Mouse (Mus musculus) embryonic facial prominence, embryonic 14.5 days (tissue): ENCODE results near the gene Ankfn1. TPM values are rescaled to one million over a fixed set of nuclear protein-coding genes. Genes with fewer than 3 reads are reported as not detected.

Experiments used
- ATAC-seq: fragments of 200-750 bp; cut with Nextera tagmentation; 2 replicates; pipeline ENCODE4 v1.8.0; 2017; ENCODE audit warnings: low read depth, moderate number of reproducible peaks, moderate TSS enrichment
- DNase-seq: peaks from one replicate; pipeline ENCODE4 v3.0.0-alpha.2; 2015; ENCODE audit warnings: low spot score
- H3K27ac ChIP-seq: fragments of 300-500 bp; sonication (generic); replicated peaks from 2 replicates; pipeline ENCODE4 v1.5.1; 2014; ENCODE audit warnings: low read depth, mild to moderate bottlenecking, low read length, moderate library complexity
- H3K27me3 ChIP-seq: fragments of 300-500 bp; sonication (generic); replicated peaks from 2 replicates; pipeline ENCODE4 v1.6.1; 2014; ENCODE audit warnings: low read length; ENCODE audit not compliant: control insufficient read depth, insufficient read depth
- H3K36me3 ChIP-seq: fragments of 300-500 bp; sonication (generic); 2 replicates; pipeline ENCODE4 v1.6.1; 2014; ENCODE audit warnings: low read length, mixed read lengths; ENCODE audit not compliant: control insufficient read depth, insufficient read depth
- H3K4me1 ChIP-seq: fragments of 300-500 bp; sonication (generic); 2 replicates; pipeline ENCODE4 v1.6.1; 2014; ENCODE audit warnings: antibody characterized with exemption, low read length; ENCODE audit not compliant: control insufficient read depth, insufficient read depth
- H3K4me2 ChIP-seq: fragments of 300-500 bp; sonication (generic); 2 replicates; pipeline ENCODE4 v1.6.1; 2014; ENCODE audit warnings: low read depth, mild to moderate bottlenecking, low read length, moderate library complexity, mixed read lengths
- H3K4me3 ChIP-seq: fragments of 300-500 bp; sonication (generic); 2 replicates; pipeline ENCODE4 v1.5.1; 2014; ENCODE audit warnings: low read depth, mild to moderate bottlenecking, low read length
- H3K9ac ChIP-seq: fragments of 300-500 bp; sonication (generic); 2 replicates; pipeline ENCODE4 v1.6.1; 2014; ENCODE audit warnings: low read depth, mild to moderate bottlenecking, low read length, moderate library complexity, mixed read lengths
- H3K9me3 ChIP-seq: fragments of 300-500 bp; sonication (generic); 2 replicates; pipeline ENCODE4 v1.6.1; 2016; ENCODE audit warnings: low read length; ENCODE audit not compliant: control insufficient read depth
- WGBS: fragments of 180-500 bp; shearing (Covaris S2); extraction: QIAGEN DNeasy Blood & Tissue Kit; methylation state at CpG from one replicate; pipeline ENCODE4 v1.1.7; 2014; 5-methylcytosine and 5-hydroxymethylcytosine counted together
- polyA plus RNA-seq: library from polyadenylated mRNA; unstranded; fragments of >200 nt; fragmentation: Nextera tagmentation; extraction: Ambion mirVana; gene quantifications from 2 replicates; pipeline ENCODE4 v1.2.1, GENCODE M21; 2014

Gene Ankfn1
- polyA plus RNA-seq, 1 experiment from 2014 or later: 2.0 TPM

DNA sequence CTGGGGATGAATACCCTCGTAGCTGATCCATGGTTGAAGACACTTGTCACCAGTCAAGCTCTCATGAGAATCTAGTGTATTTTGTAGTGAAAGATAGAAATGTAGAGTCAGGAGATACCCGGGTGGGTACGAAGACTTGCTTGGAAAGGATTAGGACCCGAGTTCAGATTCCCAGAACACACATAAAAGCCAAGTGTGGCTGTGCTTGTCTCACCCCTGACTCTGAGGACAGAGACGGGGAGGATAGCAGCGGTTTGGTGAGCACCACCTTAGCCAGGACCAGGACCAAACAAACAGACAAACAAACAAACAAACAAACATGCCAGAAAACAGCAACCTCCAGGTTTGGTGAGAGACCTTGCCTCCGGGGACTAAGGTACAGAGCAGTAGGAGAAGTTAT, 61.1 kb downstream of the Ankfn1 start:
- 86% methylated on average over 7 of the region's 7 CpGs for WGBS
- no peak overlapping the region for H3K27ac ChIP-seq

DNA sequence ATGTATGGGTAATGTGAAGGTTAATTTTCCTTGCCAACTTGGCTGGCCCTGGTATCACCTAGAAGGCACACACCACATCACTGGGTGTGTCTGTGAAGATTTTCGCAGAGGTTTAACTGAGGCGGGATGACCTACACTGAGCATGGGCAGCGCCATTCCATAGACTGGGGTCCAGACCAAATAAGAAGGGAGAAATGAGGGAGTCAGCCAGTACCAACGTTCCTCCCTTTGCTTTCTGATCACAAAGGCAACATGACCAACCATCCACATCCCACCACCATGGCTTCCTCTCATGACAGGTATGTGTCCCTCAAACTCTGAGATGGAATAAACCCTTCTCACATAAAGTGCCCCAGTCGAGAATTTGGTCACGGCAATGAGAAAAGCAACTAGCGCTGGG, 68.9 kb downstream of the Ankfn1 start:
- ATAC-seq (no peak), DNase-seq (no peak)
- Histone ChIP-seq H3K27ac (no peak overlapping the region), H3K4me3 (no peak overlapping the region), H3K9me3 (0 out of 2 replicates have a peak, but pooled peaks cover under 1% of the 10 kb centered on the region), H3K36me3 (no peaks in the 10 kb centered on the region), H3K27me3 (no peaks in the 10 kb centered on the region), H3K9ac (no peak overlapping the region), H3K4me2 (no peak overlapping the region), H3K4me1 (no peaks in the 10 kb centered on the region)
- 95% methylated on average over 7 of the region's 7 CpGs for WGBS

More for the DNA sequence above, 61.1 kb downstream of the Ankfn1 start:
- 0 out of 2 replicates have a peak, but pooled peaks cover 7% of the 10 kb centered on the region for H3K9me3 ChIP-seq
- DNase-seq (no peak), ATAC-seq (no peak)
- no peak overlapping the region for H3K9ac ChIP-seq
- no peaks in the 10 kb centered on the region for H3K4me1 ChIP-seq
- H3K36me3 ChIP-seq: no peaks in the 10 kb centered on the region
- H3K27me3 ChIP-seq: no peaks in the 10 kb centered on the region
- no peak overlapping the region for H3K4me3 ChIP-seq
- no peak overlapping the region for H3K4me2 ChIP-seq

DNA sequence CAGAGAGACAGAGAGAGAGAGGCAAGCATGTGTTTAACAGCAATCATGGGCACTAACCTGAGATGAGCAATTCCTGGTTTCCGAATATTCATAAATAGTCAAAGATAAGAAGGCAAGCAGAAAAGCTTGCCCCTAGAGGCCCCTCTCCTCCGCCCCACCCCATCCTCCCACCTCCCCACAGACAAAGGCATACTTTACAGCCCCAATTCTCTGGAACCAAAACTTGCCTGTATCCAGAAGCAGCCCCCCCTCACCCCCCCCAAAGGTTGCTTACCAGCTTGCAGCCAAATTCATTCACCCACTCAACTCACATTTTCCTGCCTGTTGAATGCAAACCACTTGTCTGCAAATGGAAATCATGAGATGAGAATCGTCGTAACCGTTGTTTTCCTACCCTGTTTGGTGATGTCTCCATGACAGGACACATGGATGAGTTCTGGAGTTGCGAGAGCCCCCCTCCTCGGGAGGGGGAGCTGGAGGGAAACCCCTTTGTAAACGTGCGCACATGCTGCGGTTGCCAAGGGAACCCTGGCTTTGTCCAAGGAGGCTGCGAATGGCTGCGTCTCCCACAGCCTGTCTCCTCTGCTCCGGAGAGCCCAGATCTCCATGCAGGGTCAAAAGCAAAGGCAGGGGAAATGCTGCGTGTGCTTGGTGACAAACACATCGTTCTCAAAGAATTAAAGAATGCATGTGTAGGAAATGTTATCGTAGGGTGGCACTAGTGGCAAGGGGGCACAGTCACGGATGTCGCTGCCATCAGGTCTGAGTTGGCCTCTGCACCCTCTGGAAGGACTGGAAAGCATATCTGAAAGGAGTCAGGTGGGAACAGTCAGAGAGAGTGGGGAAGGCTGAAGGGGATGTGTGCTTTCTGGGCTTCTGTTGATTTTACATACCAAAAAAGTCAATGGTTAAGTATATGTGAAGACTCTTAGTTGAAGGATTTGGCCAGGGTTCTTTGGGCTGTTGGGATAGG, 80.7 kb downstream of the Ankfn1 start:
- Histone ChIP-seq H3K36me3 (no peaks in the 10 kb centered on the region), H3K27me3 (no peaks in the 10 kb centered on the region), H3K4me1 (no peaks in the 10 kb centered on the region), H3K4me2 (peak overlapping the region; percentile 31), H3K9ac (no peak overlapping the region), H3K4me3 (no peak overlapping the region), H3K9me3 (no peaks in the 10 kb centered on the region), H3K27ac (no peak overlapping the region)
- WGBS: 52% methylated on average over 18 of the region's 18 CpGs
- DNase-seq (peak; percentile 38), ATAC-seq (no peak)

DNA sequence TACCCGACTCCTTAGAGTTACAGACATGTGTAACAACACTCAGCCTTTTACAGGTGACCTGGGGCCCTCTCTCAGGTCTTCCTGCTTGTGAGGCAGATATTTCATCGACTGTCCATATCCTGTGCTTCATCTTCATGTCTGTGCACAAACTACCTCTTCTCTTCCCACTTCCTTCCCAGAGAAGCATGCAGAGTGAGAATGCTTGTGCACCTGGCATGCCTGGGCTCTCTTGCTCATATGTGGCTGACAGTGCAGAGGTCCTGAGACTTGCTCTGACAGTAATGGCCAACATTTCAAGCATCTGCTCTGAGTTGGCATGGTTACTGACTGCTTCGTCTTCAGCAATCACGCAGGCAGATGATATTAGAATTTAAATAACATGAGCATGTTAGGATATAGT, 83.8 kb downstream of the Ankfn1 start:
- DNase-seq (no peak), ATAC-seq (no peak)
- no peaks in the 10 kb centered on the region for H3K27me3 ChIP-seq
- H3K9ac ChIP-seq: no peak overlapping the region
- no peak overlapping the region for H3K4me2 ChIP-seq
- H3K9me3 ChIP-seq: no peaks in the 10 kb centered on the region
- H3K4me1 ChIP-seq: no peaks in the 10 kb centered on the region
- H3K4me3 ChIP-seq: no peak overlapping the region
- 83% methylated on average over 4 of the region's 4 CpGs for WGBS
- H3K27ac ChIP-seq: no peak overlapping the region
- no peaks in the 10 kb centered on the region for H3K36me3 ChIP-seq

DNA sequence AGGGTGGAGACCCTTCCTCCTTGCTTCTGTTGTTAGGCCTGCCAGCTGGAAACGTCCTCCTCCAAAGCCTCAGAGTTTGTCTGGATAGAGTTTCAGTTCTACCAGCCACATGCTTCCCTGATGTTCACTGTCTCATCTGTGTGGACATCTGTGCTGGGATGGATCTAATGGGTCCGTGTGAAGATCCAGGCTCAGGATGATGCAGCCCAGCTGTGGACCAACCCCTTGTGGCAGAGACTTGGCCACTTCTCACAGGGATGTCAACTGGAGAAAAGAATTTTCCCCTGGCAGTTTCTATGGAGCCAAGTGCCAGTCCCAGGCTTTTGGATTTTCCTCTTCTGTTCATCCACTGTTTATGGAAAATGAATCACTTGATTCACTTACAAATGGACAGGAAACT, 100.5 kb downstream of the Ankfn1 start:
- DNase-seq (peak; percentile 68), ATAC-seq (peak; percentile 43; the same call in 1 of the 2 replicates)
- Histone ChIP-seq H3K4me3 (no peak overlapping the region), H3K9ac (no peak overlapping the region), H3K4me2 (no peak overlapping the region), H3K27me3 (no peaks in the 10 kb centered on the region), H3K27ac (no peak overlapping the region; the same call in 1 of the 2 replicates), H3K9me3 (no peaks in the 10 kb centered on the region), H3K4me1 (peaks cover 6% of the 10 kb centered on the region), H3K36me3 (no peaks in the 10 kb centered on the region)
- WGBS: 30% methylated on average over 2 of the region's 2 CpGs

DNA sequence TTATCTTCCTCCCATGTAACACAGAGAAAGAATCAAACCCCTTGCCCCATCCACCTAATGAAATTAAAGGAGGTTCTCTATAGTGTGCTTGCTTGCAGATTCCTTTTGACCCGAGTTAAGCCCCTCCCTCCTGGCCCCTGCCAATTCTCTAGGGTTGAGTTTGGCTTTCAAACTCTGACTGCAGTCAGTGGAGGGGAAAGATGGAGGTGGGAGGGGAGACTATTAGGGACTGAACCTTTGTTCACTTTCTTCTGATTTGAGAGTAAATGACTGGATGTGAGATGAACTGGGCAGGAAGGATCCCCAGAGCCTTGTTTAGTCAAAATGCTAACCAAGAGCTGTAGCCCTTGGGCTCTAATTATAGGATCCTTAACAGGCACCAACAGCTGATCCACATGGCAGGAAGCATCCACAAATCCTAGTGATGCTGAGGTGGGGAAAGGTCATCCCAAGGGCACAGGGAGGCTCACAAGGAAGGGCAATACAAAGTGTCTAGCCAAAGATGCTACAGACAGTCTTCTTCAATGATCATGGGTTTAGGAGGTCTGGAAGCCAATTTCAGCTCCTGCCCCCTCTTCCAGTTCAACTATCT, 103.4 kb downstream of the Ankfn1 start:
- peak; percentile 57 for DNase-seq
- no peak overlapping the region for H3K9ac ChIP-seq
- H3K27me3 ChIP-seq: no peaks in the 10 kb centered on the region
- peak; percentile 63; the same call in 1 of the 2 replicates for ATAC-seq
- no peaks in the 10 kb centered on the region for H3K36me3 ChIP-seq
- no peak overlapping the region for H3K4me2 ChIP-seq
- H3K9me3 ChIP-seq: no peaks in the 10 kb centered on the region
- WGBS: 10% methylated on average over 1 of the region's 1 CpGs
- H3K4me3 ChIP-seq: no peak overlapping the region
- H3K27ac ChIP-seq: no peak overlapping the region
- H3K4me1 ChIP-seq: peaks cover 6% of the 10 kb centered on the region

DNA sequence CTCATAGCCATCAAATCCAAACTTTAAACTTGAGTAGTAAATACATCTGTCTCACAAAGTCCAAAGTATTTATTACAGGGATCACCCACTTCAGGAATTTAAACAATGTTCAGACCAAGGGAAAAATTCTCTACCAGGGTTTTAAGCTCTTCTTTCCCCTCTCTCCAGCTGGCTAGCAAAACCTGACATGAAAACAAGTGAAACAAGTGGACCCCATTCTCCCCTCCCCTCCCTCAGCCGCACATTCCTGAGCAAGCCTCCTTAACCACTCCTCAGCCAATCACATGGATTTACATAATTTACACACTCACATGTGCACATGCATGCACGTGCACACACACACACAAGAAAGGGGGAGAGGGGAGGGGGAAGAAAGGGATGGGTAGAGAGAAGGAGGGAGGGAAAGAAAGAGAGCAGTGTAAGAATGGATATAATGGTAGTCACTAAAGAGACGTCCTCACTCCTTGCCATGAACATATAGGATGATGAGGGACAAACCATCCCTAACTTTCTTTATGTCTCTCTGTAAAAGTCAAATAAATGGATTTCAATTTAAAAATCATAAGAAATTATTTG, 104.9 kb downstream of the Ankfn1 start:
- Histone ChIP-seq H3K27me3 (no peaks in the 10 kb centered on the region), H3K4me3 (no peak overlapping the region), H3K36me3 (no peaks in the 10 kb centered on the region), H3K27ac (no peak overlapping the region), H3K4me2 (no peak overlapping the region), H3K9me3 (no peaks in the 10 kb centered on the region), H3K4me1 (peaks cover 6% of the 10 kb centered on the region), H3K9ac (no peak overlapping the region)
- ATAC-seq (peak; percentile 64), DNase-seq (peak; percentile 69)
- 31% methylated on average over 3 of the region's 3 CpGs for WGBS

DNA sequence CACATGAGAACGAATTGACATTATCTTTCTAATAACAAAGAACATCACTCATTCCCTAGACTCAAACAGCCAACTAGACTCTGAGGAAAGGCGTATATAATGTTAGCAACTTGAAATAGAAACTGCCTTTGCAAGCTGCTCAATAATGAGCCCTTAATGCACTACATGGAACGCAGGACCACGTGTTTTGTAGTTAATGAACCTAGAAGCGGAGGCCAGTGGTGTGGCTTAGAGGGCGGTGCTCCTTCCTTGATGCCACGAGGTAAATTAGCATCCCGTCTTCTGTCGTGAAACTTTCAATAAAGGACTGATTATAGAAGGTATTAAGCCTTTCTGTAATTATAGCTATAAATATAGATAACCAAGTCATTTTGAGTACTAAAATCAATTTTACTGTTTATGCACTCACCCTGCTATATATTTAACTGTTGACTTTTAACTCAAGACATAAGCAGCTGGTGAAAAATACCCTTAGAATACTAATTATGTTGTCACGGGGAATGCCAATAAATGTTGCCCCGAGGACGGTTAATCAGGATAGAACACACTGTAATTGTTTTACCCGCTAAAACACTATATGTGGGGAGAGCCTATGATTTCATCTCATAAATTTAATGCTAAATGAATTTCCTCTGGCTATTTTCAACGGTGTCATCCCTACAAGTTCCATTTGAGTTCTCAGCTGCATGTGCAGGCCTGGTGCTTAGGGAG, 112.1 kb downstream of the Ankfn1 start:
- DNase-seq: no peak
- Histone ChIP-seq H3K9ac (no peak overlapping the region), H3K27ac (no peak overlapping the region), H3K4me2 (no peak overlapping the region), H3K36me3 (no peaks in the 10 kb centered on the region), H3K4me1 (no peaks in the 10 kb centered on the region), H3K27me3 (no peaks in the 10 kb centered on the region), H3K9me3 (no peaks in the 10 kb centered on the region), H3K4me3 (no peak overlapping the region)
- 73% methylated on average over 14 of the region's 14 CpGs for WGBS
- no peak for ATAC-seq
